Mouse (Mus musculus): ENCODE results near the gene Hacl1.
"Not testable (repeated sequence)": the region's sequence is repeated elsewhere in the genome, so short reads cannot be mapped to it uniquely, and the experiment has no call there.

Gene Hacl1

DNA sequence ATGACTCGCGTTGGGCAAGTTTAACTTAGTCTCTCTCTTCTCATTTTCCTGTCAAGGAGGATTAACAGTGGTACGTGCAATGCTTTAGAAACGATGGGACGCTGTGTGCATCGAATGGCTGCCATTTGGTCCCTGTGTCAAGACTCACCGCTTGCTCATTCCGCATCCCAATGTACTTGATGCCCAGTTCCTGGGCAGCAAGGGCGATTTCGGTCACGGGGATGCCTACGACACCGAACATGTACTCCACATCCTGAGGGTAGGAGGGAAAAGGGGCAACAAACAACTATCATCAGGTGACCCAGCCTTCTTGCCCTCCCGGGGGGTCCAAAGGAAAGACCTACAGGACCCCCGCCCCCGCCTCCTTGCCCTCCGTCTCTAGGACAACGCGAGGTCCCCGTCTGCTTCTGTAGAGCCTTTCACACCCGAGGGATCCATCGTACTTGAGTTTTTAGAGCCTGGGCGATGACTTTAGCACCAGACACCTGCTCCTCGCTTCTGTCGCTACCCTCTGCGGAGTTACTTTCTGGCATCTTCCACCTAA is 668 bp downstream of the Hacl1 start, which contains the start of gene Gm49387:
Gm49387 (minus strand) TSS at position 533 of the 544 bp plus-strand sequence.
- no peak for DNase-seq (ENCODE audit: low spot score in 2 of 2)

DNA sequence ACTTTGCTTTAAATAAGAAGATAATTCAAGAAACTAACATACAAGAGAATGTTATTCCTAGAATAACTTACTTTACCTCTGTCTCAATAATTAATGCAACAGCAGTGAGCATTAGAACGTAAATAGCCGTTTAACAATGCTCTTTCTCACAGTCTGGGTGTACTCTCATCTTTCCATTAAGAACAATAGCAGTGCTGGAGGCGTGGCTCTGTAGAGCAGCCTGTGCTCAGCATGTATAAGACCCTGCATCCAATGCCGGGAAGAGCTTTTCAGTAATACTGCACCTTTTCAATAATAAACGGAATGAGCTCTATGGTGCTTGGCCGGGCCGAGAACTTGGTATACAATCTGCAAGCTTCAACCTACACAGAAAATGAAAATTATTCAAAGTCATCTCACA is 10.4 kb downstream of the Hacl1 start:
- no peak for DNase-seq (ENCODE audit: low spot score in 2 of 2)

DNA sequence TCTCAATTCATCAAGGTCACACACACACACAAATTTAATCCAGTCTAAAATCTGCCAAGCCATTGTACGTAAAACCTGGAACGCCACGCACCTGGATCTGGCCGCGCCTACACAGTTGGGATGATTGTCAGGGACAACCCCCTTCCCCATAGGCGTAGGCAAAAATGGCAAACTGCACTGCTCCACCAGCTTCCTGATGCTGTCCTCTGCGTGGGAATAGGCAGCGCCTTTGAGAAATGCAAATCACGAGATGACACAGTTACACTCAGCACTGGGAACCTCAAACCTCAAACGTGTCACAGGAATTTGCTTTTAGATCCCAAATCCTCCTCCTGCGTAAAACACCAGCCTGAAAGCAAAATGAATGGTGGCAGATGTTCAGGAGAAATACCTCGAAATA is 18.3 kb downstream of the Hacl1 start:
- peak; percentile 53 to 73 for DNase-seq (ENCODE audit: low spot score in 2 of 2)

DNA sequence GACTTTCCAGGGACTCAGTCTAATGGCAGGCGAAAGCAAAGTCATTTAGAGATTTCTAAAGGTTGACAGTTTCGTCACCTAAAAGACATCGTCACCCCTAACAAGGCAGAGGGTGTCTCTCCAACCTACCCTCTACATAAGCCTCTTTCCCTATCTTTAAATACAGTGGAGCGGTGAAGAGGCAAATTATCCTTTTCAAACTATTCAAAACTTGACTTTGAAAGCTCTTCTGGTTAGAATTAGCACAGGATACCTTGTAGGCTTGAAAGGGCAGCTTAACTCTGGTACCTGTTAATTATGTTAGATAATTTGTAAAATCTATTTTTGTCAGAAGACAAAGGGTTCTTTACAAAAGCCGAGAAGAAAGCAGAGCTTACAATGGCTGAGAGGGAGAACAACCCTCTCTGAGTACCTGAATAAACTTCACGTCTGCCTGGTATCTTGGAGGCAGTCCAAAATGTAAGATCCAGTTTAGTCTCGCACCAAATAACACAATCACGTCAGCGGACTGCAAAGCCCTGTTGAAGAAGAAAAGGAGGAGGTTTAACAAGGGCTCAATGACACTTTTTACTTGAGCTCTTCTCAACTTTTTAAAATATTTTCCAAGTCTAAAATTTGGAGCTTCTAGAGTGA is 20.4 kb downstream of the Hacl1 start:
- DNase-seq (ENCODE audit: low spot score in 2 of 2): no peak

DNA sequence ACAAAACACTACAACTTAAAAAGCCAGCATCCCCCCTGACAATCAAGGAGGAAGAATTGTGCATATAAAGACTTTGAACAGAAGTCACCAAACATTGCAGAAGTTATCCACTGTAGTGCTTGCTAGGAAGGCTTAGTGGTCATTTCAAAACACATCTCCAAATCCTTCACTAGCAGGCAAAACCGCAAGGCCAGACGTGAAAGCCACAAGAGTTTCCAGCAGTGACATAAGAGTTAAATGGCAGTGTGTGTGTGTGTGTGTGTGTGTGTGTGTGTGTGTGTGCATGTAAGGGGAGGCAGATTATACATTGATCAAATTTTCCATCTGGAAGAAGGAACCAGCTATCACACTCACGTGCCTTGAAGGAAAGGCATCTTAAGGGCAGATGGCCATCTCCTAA is 23.1 kb downstream of the Hacl1 start:
- DNase-seq (ENCODE audit: low spot score in 2 of 2): no peak

DNA sequence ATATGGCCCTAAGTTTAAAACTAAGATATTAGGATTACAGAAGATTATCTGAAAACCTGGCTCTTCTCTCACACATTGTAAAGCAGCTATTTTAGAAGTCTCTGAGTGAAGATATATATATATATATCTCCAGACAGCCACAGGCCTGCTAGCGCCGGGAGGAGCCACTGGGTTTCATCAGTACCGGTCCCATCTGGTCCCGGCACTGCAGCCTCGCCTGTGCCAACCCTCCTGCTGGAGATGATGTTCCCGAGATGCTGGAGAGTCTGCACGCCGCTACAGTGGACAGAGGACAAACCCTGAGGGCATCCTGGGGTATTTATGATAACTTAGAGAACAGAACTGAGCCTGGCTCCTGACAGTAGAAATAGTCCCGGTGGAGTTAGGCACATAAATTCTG is 23.9 kb downstream of the Hacl1 start:
- DNase-seq (ENCODE audit: low spot score in 2 of 2): peak in 1 of 2 experiments; percentile 50

DNA sequence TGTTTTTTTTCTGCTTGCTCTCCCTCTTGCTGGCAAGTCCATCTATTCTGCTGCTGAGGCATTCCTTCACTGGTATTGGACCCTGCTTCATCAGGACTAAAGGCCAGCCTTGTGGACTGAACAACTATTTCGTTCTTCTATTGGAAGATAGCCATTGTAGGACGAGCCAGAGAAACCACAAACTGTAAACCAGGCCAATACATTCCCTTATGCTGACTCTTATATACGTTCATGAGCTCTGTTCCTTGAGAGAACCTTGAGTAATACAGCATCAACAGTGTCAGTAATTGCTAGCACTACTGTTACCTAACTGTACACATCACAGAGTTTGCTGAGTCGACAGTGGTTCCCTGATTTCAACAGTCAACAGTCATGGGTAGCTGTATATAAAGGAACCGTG is 27.4 kb downstream of the Hacl1 start:
- DNase-seq (ENCODE audit: low spot score in 2 of 2): no peak

DNA sequence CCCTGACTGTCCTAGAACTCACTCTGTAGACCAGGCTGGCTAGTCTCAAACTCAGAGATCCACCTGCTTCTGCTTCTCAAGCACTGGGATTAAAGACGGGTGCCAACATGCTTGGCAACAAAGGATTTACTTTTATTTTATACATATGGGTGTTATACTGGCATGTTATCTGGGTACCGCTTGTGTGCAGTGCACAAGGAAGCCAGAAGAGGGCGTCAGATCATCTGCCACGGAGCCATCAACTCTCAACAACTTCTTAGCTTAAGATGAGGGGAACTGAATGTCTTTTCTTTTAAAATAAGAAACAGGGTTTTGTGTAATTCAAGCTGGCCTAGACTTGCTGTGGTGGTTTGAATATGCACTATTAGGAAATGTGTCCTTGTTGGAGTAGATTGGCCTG is 29.1 kb downstream of the Hacl1 start:
- no peak for DNase-seq (ENCODE audit: low spot score in 2 of 2)

DNA sequence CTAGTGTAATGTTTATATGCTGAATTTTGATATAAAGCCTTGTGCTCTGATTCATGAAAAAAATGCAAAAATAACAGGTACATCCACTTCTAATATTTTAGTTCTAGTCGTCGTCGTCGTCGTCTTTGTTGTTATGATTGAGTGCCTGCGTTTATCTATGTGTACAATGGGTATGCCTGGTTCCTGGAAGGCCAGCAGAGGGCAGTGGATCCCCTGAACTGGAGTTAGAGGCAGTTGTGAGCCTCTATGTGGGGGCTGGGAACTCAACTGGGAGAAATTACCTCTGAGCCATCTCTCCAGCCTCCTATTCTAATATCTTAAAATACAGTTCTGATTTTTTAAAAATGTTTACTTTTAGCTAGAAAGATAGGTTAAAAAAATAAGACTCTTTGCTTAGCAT is 35.6 kb downstream of the Hacl1 start:
- no peak for DNase-seq (ENCODE audit: low spot score in 2 of 2)

DNA sequence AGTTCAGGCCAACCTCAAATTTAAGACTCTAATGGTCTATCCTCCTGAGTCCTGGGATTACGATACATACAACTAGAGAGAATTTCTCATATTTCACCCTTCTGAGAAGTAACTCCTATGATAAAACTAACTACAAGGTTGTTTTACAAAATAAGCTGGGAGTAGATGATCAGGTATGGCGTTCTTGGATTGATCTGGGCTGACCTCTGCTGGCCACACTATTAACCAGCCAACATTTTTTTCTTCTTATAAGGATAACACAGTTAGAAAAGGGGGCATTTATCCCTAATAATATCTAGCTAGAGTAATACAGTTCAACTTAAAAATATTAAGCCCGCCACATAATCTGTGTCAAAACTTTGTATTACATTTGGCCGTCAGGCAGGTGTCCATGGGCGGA is 36.2 kb downstream of the Hacl1 start:
- peak in 1 of 2 experiments; percentile 13 for DNase-seq (ENCODE audit: low spot score in 2 of 2)

DNA sequence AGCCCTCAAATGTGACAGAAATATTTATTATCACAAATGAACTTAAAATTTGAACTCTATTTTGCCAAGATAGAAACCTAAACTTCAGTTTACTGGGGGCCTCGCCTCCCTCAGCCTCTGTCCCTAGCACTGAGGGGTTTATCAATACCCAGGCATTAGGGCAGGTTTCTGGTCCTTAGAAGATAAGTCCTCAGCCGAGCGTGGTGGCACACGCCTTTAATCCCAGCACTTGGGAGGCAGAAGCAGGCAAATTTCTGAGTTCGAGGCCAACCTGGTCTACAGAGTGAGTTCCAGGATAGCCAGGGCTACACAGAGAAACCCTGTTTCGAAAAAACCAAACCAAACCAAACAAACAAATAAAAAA is 38.5 kb downstream of the Hacl1 start:
- DNase-seq (ENCODE audit: low spot score in 2 of 2): not testable (repeated sequence)

DNA sequence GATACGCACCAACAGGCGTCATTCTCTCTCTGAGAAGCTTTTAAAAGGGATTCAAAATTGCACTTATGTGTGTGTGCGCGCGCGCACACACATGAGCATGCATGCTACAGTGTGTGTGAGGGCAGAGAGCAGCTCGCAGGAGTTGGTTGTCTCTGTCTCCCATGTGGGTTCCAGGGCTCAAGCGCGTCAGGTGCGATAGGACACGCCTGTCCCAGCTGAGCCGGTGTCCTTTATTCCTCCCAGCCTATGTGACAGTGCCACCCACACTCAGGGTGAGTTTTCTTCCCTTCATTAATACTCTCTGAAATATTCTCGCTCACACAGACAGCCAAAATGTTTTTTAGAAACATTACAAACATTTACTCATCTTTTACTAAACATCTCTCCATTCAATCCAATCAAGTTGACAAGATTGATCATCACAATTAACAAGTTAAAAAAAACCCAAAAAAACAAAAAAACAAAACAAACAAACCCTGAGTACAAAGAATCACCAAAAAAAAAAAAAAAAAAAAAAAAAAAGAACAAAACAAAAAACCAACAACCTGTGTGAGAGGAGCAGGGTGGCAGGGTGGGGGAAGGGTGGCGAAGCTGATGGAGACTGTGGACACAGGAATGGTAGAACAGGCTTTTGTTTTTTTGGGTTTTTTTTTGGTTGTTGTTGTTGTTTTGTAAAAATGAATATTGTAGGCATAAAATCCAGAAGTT is 39.0 kb downstream of the Hacl1 start:
- no peak for DNase-seq (ENCODE audit: low spot score in 2 of 2)

DNA sequence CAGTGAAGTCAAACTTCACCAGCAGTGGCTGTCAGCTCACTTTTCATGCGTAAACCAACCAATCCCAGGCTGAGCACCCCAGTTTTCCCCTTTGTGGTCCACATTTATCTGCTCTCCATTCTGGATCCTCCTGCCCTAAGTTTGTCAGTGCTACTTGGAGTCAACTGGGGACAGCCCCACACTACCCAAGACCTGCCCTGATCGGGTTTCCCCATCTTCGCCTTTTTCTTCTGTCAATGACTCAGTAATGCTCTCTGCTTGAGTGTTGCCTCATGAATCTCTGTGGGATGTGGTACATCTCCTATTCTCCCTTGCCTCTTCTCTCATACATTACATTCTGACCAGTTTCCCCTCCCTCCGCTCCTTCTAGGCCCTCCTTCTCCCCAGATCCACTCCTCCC is 43.6 kb downstream of the Hacl1 start:
- no peak for DNase-seq (ENCODE audit: low spot score in 2 of 2)

DNA sequence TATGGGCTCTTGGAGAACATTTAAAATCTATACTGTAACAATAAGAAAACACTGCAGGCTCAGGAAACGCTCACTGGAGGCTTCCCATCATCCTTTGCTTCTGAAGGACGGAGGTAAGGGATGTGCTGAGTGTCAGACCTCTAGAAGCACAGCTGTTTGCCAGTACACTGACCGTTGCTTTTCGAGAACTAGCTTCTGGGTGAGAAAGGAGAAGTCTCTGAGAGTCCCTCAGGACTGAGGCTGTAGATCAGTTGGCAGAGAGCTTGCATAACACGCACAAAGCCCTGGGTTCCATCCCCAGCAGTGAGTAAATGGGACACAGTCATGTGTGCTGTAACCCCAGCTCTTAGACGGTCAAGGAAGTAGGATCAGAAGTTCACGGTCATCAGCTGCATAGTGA is 44.7 kb downstream of the Hacl1 start:
- DNase-seq (ENCODE audit: low spot score in 2 of 2): no peak

DNA sequence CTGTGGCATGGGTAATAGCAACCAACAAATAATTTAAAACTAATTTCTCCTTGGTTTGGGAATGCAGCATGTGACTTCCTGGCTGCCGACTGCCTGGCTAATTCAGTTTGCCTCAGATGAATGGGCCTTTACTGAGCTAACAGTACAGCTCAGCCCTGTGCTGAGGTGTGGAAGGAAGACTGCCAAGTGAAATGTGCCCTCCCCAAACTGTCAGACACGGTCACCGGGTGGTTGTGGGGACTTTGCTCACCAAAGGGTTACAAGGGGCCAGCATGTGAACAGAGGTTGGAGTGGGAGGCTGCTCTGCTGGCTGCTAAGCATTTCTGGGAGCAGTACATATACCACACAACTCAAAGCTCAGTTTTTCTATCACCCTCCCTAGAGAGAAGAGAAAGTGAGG is 46.4 kb downstream of the Hacl1 start:
- DNase-seq (ENCODE audit: low spot score in 2 of 2): no peak

DNA sequence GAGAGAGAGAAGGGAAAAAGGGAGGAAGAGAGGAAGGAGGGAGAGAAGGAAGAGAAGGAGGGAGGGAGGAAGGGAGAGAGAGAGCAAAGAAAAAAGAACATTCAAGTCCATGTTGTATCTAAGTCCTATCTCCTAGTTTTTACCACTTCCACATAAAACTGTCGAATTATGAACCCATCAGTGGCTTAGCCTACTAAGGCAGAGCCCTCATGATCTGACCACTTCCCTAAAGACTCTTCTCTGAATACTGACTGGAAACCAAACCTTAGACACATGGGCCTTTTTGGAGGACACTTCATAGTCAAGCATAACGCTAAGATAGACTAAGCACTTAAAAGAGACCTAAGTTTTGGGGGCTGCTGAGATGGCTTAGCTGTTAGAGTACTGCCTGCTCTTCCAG is 48.0 kb downstream of the Hacl1 start:
- DNase-seq (ENCODE audit: low spot score in 2 of 2): no peak

DNA sequence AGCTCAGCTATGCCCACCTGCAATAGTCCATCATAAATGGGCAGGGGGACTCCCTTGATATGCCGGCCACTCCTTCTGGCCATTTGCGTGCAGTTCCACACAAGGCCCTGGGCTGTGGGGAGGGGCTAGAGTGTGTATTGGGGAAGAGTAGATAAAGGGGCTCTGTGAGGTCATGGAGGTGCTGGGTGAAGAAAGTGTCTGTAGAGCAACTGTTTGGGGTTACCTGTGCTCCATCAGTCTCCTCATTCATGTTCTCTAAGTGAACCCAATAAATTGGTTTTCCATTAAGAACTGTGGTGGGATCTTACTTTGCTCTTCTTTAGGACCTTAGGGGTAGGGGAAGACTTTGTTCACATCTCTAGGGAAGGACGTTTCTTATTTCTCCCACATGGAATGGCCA is 49.8 kb downstream of the Hacl1 start, which contains the start of gene Colq:
Colq (minus strand) TSS at position 101 of the 400 bp plus-strand sequence.
- DNase-seq (ENCODE audit: low spot score in 2 of 2): no peak

DNA sequence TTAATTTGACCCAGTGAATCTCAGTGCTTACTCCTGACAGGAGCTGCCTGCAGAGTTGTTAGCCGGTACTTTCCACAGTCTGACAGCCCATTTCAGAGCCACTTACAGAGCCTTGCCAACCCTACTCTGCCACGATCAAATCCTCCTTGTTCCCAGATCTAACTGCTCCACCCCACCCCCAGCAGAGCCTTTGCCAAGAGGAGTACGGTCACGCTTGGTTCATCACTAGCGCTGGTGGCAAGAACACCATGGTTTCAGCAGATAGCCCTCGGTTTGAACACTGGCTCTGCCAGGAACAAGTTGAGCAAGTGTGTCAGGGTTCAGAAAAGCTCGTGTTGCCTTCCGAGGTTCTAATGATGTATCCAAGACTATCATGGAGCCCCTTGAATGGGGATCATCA is 54.6 kb downstream of the Hacl1 start:
- no peak for DNase-seq (ENCODE audit: low spot score in 2 of 2)

DNA sequence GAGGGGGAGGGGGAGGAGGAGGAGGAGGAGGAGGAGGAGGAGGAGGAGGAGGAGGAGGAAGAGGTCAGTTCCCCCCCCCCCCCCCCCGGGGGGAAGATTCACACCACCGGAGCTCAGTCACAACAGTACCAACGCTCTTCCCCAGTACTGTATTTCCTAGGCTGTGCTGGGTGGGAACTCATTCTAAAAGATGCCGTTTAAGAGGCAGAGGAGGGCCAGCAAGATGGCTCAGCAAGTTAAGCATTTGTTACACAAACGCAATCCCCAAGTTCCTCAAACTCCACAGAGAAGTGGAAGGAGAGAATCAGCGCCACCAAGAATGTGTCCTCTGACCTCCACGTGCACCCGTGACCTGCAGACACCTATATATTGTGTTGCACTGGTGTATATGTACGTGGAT is 58.0 kb downstream of the Hacl1 start:
- no peak for DNase-seq (ENCODE audit: low spot score in 2 of 2)

DNA sequence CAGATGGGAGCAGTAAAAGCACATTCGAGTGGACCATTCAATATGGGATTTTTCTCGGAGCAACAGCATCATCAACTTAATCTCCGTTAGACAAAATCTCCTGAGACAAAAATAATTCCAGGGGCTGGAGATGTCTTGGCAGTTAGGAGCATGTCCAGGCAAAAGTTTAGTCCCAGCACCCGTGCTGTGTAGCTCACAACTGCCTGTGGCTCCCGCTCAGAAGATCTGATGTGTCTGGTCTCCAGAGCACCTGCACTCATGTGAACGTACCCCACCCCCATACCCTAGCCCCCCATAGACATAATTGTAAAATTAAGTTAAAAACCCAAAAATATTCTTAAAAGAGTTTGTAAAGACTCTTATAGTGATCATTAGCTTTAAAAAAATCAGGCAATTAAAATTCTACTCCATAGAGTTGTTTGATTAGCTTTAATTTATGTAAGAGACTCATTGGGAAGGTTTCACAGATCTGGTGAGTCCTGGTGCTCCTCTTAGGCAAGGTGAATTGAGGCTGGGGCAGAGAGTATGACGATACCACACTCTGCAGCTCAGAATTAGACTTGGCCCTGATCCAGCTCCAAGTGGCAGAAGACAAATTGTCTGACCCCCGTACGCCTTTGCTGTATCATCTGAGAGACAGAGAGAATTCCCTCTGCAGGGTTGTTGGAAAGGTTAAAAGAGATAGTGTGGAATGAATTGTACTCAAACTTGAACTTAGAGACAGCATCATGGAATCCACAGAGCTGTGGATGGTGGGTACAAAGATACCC is 62.9 kb downstream of the Hacl1 start:
- no peak for DNase-seq (ENCODE audit: low spot score in 2 of 2)

DNA sequence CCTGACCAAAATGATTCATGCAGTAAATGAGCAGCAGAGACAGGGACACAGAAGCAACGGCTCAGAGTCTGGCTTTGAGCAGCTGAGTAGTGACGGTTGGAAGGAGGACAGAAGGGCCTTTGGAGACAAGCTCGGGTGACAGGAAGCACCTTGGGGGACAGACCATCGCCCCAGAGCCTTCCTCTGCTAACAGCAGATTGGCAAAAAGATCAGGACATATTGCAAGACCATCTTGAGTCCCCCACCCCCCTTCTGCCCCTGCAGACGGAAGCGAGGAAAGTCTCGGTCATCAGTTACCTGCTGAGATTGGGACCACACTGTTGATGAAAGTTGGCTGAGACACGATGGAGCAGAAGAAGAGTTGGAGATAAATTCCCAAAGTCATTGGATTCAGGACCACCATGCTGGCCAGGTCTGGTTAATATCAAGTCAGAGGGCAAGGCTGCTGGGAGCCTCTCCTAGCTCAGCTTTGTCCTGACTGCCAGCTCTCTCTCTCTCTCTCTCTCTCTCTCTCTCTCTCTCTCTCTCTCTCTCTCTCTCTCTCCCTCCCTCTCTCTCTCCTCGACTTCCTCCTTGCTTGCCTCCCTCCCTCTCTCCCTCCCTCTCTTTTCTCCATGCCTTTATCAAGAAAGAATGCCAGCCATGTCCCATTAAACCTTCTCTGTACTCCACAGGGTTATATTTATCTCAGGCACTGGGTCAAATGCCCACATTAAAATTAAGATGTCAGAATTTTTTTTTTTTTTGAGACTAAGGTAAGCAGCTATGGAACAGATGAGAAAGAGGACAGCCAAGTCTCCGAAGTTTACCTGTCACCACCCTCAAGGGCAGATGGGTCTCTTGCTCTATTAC is 64.0 kb downstream of the Hacl1 start:
- DNase-seq (ENCODE audit: low spot score in 2 of 2): no peak

DNA sequence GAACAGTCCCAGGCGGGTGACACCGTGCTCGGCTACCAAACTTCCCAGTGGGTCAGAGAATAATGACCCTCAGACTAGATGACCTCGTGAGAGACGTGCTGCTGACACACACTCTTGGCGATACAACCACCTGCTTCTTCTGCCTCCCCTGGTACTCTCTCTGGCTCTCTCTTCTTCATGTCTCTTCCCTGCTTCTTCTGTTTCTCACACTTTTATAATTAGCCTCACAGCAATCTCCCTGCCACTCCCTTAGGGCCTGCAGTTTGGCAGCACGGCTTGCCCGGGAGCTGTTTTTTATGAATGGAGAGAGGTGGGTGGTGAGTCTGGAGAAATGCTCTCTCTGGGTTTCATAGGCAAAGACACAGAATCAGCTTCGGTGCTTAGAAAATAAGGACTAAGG is 65.2 kb downstream of the Hacl1 start:
- peak; percentile 54 to 64 for DNase-seq (ENCODE audit: low spot score in 2 of 2)
